Mouse (Mus musculus) C2C12 (cell line): ENCODE data around the gene Naxd.

Experiments
- CEBPB ChIP-seq: IDR thresholded peaks from one replicate; pipeline ENCODE4 v1.6.1; 2011; ENCODE audit warnings: low read depth, mild to moderate bottlenecking, control low read depth, moderate library complexity
- CTCF ChIP-seq: IDR thresholded peaks from one replicate; pipeline ENCODE4 v1.5.1; 2011; ENCODE audit not compliant: control insufficient read depth, insufficient read depth, insufficient read length

DNA sequence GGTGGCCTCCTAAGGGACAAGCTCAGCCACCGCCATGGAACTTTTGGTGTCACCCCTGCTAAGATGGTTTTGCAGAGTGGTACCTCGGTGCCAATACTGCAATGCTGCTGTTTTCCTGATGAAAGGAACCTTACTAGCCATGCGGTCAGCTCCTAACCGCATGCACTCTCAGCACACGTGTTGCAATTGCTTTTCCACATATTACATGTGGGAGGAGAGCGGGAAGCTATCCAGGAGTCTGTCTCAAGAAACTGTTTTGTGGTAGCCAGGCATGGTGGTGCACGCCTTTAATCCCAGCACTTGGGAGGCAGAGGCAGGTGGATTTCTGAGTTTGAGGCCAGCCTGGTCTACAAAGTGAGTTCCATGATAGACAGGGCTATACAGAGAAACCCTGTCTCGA, 42.9 kb downstream of the Naxd start:
- TF ChIP-seq CTCF (no peak), CEBPB (no peak)
